Mouse (Mus musculus) erythroblast, embryonic 14.5 days (primary cell): ENCODE measurements at regions not wholly inside any gene's neighbourhood (a gene's known extent, or its start where the extent isn't known, plus 50 kb on each side); places are given as distances from the start of the nearest gene placed in this dataset.

ENCODE experiments used
- GATA1 ChIP-seq: IDR thresholded peaks from 2 replicates; pipeline ENCODE4 v1.6.1; 2012; ENCODE audit warnings: low read length, inconsistent platforms, mixed read lengths
- TAL1 ChIP-seq: IDR thresholded peaks from 3 replicates; pipeline ENCODE4 v1.6.1; 2012; ENCODE audit warnings: low read length, inconsistent platforms, mixed read lengths

- no peak for TF ChIP-seq GATA1
- no peak for TF ChIP-seq TAL1
These were observed 189.6 kb downstream of the Pdcd6ip start for GRCm38 (mm10) chr9:113518482-113518881.
